ENCODE assay signal across 8 mouse cellular contexts in genomic region chr19:60890391-60891122, GRCm38 (mm10). TPM values are rescaled to one million over a fixed set of nuclear protein-coding genes. Genes with fewer than 3 reads are reported as not detected.
DNase-seq lines count a peak whose midpoint lies in the region; ATAC-seq and TF ChIP-seq lines count a peak whose summit lies in the region.

No protein-coding gene starts in this region.

- peaks cover 9% of the 10 kb centered on the region for H3K4me1 ChIP-seq in heart, adult 2 months (ENCODE audit: control insufficient read depth, insufficient read depth, low read length)
- peaks cover 8% of the 10 kb centered on the region for H3K4me1 ChIP-seq in hindbrain, postnatal 0 days (ENCODE audit: insufficient read depth, low read length)

- H3K4me2 ChIP-seq in hindbrain, postnatal 0 days (ENCODE audit: low read depth, low read length), result peak overlapping the region; percentile 73

- peaks cover 1% of the 10 kb centered on the region; the same call in 1 of the 2 replicates for H3K79me2 ChIP-seq in heart, adult 2 months (replicated peaks; ENCODE audit: control insufficient read depth, insufficient read depth, low read length)

- TF ChIP-seq POLR2A in heart, adult 2 months (IDR thresholded peaks at IDR 0.05; ENCODE audit: insufficient read depth, low read depth, low read length), result no peak

- peak; percentile 62 for ATAC-seq in hindbrain, postnatal 0 days

- TF ChIP-seq EP300 in heart, adult 2 months (IDR thresholded peaks at IDR 0.05; ENCODE audit: insufficient read depth, low read depth, low read length), result no peak

- peak overlapping the region; percentile 71 for H3K9ac ChIP-seq in heart, adult 2 months (ENCODE audit: low read depth, low read length)
- H3K9ac ChIP-seq in hindbrain, postnatal 0 days (replicated peaks; ENCODE audit: low read length), result peak overlapping the region; percentile 60

- peak overlapping the region; percentile 89 for H3K27ac ChIP-seq in heart, adult 2 months
- peak overlapping the region; percentile 90 for H3K27ac ChIP-seq in hindbrain, postnatal 0 days

- peak overlapping the region; percentile 99 for H3K4me3 ChIP-seq in heart, adult 2 months
- H3K4me3 ChIP-seq in hindbrain, postnatal 0 days (ENCODE audit: low read length), result peak overlapping the region; percentile 82

- under 1% methylated on average over 41 of the region's 41 CpGs for WGBS in heart, adult 2 months
- WGBS in hindbrain, postnatal 0 days, result under 1% methylated on average over 39 of the region's 41 CpGs

- peaks cover 26% of the 10 kb centered on the region for H3K36me3 ChIP-seq in heart, adult 2 months (ENCODE audit: control insufficient read depth, insufficient read depth, low read length)
- H3K36me3 ChIP-seq in hindbrain, postnatal 0 days (ENCODE audit: insufficient read depth, low read length), result no peaks in the 10 kb centered on the region

- no peak for TF ChIP-seq CTCF in heart, adult 2 months (IDR thresholded peaks at IDR 0.05)
- no peak for TF ChIP-seq CTCF in hindbrain, postnatal 0 days (IDR thresholded peaks at IDR 0.05; ENCODE audit: low read depth)

- H3K27me3 ChIP-seq in heart, adult 2 months (ENCODE audit: control insufficient read depth, insufficient read depth, low read length), result no peaks in the 10 kb centered on the region
- no peaks in the 10 kb centered on the region for H3K27me3 ChIP-seq in hindbrain, postnatal 0 days (ENCODE audit: insufficient read depth, low read length)

- no peaks in the 10 kb centered on the region for H3K9me3 ChIP-seq in hindbrain, postnatal 0 days (ENCODE audit: low read length)

- intact Hi-C loops in heart, adult 2 months (cut with DNase I), result loop anchor here (2.0 to 5.0 kb wide), 2 partner anchors 58 to 117 kb away; no protein-coding TSS in a partner anchor

- DNase-seq in heart, adult 2 months, result peak in 1 of 2 experiments; percentile 79
- DNase-seq in heart, adult 9 months (ENCODE audit: low spot score in 2 of 2), result no peak
- DNase-seq in 3134 (ENCODE audit: extremely low read depth, insufficient read length, low spot score), result peak; percentile 81
- DNase-seq in cerebellum, adult 9-10 months, result peak; percentile 77
- peak; percentile 29 to 69 for DNase-seq in frontal cortex, postnatal 10 days (ENCODE audit: low spot score in 2 of 2)
- DNase-seq in hindbrain, postnatal 0 days (ENCODE audit: low spot score), result no peak
- peak; percentile 66 for DNase-seq in mesoderm, embryonic 11.5 days (ENCODE audit: low read depth, low spot score)
- peak; percentile 35 for DNase-seq in urinary bladder, postnatal 25 days (ENCODE audit: low spot score)

RNA-seq across cellular contexts. Expression of gene Grk5, which starts 1.0 kb away (rescaled TPM):
- 10 to 100 TPM; 25.1 to 32.4 TPM for total RNA-seq in heart, adult 2 months (2021)
- 4.1 and 9.3 TPM in 2 replicates for polyA plus RNA-seq in heart, adult 2 months (2012; rRNA removed)
- total RNA-seq in hindbrain, postnatal 0 days (2014; rRNA removed), result 7.2 and 7.8 TPM in 2 replicates
- 1.3 and 1.6 TPM in 2 replicates for polyA plus RNA-seq in hindbrain, postnatal 0 days (2015; fragmentation: Nextera tagmentation; extraction: Ambion mirVana)

RNA-seq across cellular contexts. Expression of gene Prdx3, which starts 16.2 kb away (rescaled TPM):
- 100 to 1,000 TPM; 353 to 407 TPM for total RNA-seq in heart, adult 2 months (2021)
- 450 and 687 TPM in 2 replicates for polyA plus RNA-seq in heart, adult 2 months (2012; rRNA removed)
- 85.0 and 97.0 TPM in 2 replicates for total RNA-seq in hindbrain, postnatal 0 days (2014; rRNA removed)
- 130 and 138 TPM in 2 replicates for polyA plus RNA-seq in hindbrain, postnatal 0 days (2015; fragmentation: Nextera tagmentation; extraction: Ambion mirVana)

RNA-seq across cellular contexts. Expression of gene Sfxn4, which starts 29.3 kb away (rescaled TPM):
- 1 to 10 TPM; 6.9 to 8.7 TPM for total RNA-seq in heart, adult 2 months (2021)
- polyA plus RNA-seq in heart, adult 2 months (2012; rRNA removed), result 2.1 and 5.4 TPM in 2 replicates
- 5.5 and 7.3 TPM in 2 replicates for total RNA-seq in hindbrain, postnatal 0 days (2014; rRNA removed)
- polyA plus RNA-seq in hindbrain, postnatal 0 days (2015; fragmentation: Nextera tagmentation; extraction: Ambion mirVana), result 10.8 and 11.6 TPM in 2 replicates

Comparison
In these comparisons a context has a peak if more than half of its experiments do, and no peak if none do; other contexts are left out.
1. DNase-seq: peak in 3134 (single experiment), cerebellum, adult 9-10 months (single experiment), frontal cortex, postnatal 10 days (2 of 2), mesoderm, embryonic 11.5 days (single experiment) and urinary bladder, postnatal 25 days (single experiment); none in heart, adult 9 months (0 of 2) and hindbrain, postnatal 0 days (single experiment).